Mouse (Mus musculus): ENCODE results near the gene Olfr1423. TPM values are rescaled to one million over a fixed set of nuclear protein-coding genes. Genes with fewer than 3 reads are reported as not detected.

Olfr1423 gene
- polyA plus RNA-seq, 1 experiment from 2014 or later, result 0.01 TPM

- Histone ChIP-seq H3K9me3 (replicated peaks) (no peaks in the 10 kb centered on the region), H3K4me2 (peak overlapping the region; percentile 94), H3K27me3 (no peaks in the 10 kb centered on the region), H3K27ac (replicated peaks) (no peak overlapping the region), H3K9ac (no peak overlapping the region), H3K4me3 (replicated peaks) (peak overlapping the region; percentile 68), H3K4me1 (replicated peaks) (peaks cover 33% of the 10 kb centered on the region), H3K36me3 (replicated peaks) (no peaks in the 10 kb centered on the region)
- no peak for ATAC-seq (ENCODE audit: insufficient read depth)
- WGBS (ENCODE audit: insufficient replicate concordance), result under 1% methylated on average over 12 of the region's 12 CpGs
These were observed 27.9 kb downstream of the Olfr1423 start for GRCm38 (mm10) chr19:12013228-12013627.

- WGBS (ENCODE audit: insufficient replicate concordance), result 1% methylated on average over 10 of the region's 10 CpGs
These were observed 28.5 kb downstream of the Olfr1423 start for GRCm38 (mm10) chr19:12012615-12013014.

GRCm38 (mm10) chr19:12011560-12012556 lies 29.3 kb downstream of the Olfr1423 start:
- peak overlapping the region; percentile 68 for H3K4me3 ChIP-seq (replicated peaks)
- no peaks in the 10 kb centered on the region for H3K9me3 ChIP-seq (replicated peaks)
- peak; percentile 74 for ATAC-seq (ENCODE audit: insufficient read depth)
- H3K27ac ChIP-seq (replicated peaks), result peak overlapping the region; percentile 78
- peak overlapping the region; percentile 94 for H3K4me2 ChIP-seq
- H3K36me3 ChIP-seq (replicated peaks), result no peaks in the 10 kb centered on the region
- peaks cover 47% of the 10 kb centered on the region for H3K4me1 ChIP-seq (replicated peaks)
- WGBS (ENCODE audit: insufficient replicate concordance), result under 1% methylated on average over 49 of the region's 49 CpGs
- H3K9ac ChIP-seq, result peak overlapping the region; percentile 38
- no peaks in the 10 kb centered on the region for H3K27me3 ChIP-seq

More at GRCm38 (mm10) chr19:12012615-12013014, 28.5 kb downstream of the Olfr1423 start:
- Histone ChIP-seq H3K4me2 (peak overlapping the region; percentile 94), H3K4me3 (replicated peaks) (peak overlapping the region; percentile 68), H3K9ac (no peak overlapping the region; the same call in 1 of the 2 replicates), H3K27ac (replicated peaks) (no peak overlapping the region), H3K4me1 (replicated peaks) (peaks cover 39% of the 10 kb centered on the region), H3K9me3 (replicated peaks) (no peaks in the 10 kb centered on the region), H3K36me3 (replicated peaks) (no peaks in the 10 kb centered on the region), H3K27me3 (no peaks in the 10 kb centered on the region)
- ATAC-seq (ENCODE audit: insufficient read depth), result no peak

- WGBS (ENCODE audit: insufficient replicate concordance), result under 1% methylated on average over 26 of the region's 26 CpGs
- no peaks in the 10 kb centered on the region for H3K27me3 ChIP-seq
- peak; percentile 42 for ATAC-seq (ENCODE audit: insufficient read depth)
- H3K9me3 ChIP-seq (replicated peaks), result no peaks in the 10 kb centered on the region
- H3K36me3 ChIP-seq (replicated peaks), result no peaks in the 10 kb centered on the region
- peak overlapping the region; percentile 68 for H3K4me3 ChIP-seq (replicated peaks)
- H3K4me1 ChIP-seq (replicated peaks), result peaks cover 55% of the 10 kb centered on the region
- H3K27ac ChIP-seq (replicated peaks), result peak overlapping the region; percentile 84
- peak overlapping the region; percentile 94 for H3K4me2 ChIP-seq
- H3K9ac ChIP-seq, result peak overlapping the region; percentile 66
These were observed 30.1 kb downstream of the Olfr1423 start for GRCm38 (mm10) chr19:12010916-12011559.

- peak; percentile 20 for ATAC-seq (ENCODE audit: insufficient read depth)
- Histone ChIP-seq H3K4me2 (peak overlapping the region; percentile 94), H3K36me3 (replicated peaks) (no peaks in the 10 kb centered on the region), H3K9ac (peak overlapping the region; percentile 66), H3K4me3 (replicated peaks) (peak overlapping the region; percentile 68), H3K27me3 (no peaks in the 10 kb centered on the region), H3K4me1 (replicated peaks) (peaks cover 55% of the 10 kb centered on the region), H3K27ac (replicated peaks) (peak overlapping the region; percentile 84), H3K9me3 (replicated peaks) (no peaks in the 10 kb centered on the region)
- WGBS (ENCODE audit: insufficient replicate concordance), result 0% methylated on average over 24 of the region's 24 CpGs
These were observed 30.8 kb downstream of the Olfr1423 start for GRCm38 (mm10) chr19:12010281-12010771.

- Histone ChIP-seq H3K27me3 (no peaks in the 10 kb centered on the region), H3K4me3 (replicated peaks) (peak overlapping the region; percentile 79), H3K27ac (replicated peaks) (peak overlapping the region; percentile 84), H3K36me3 (replicated peaks) (no peaks in the 10 kb centered on the region), H3K4me1 (replicated peaks) (peaks cover 61% of the 10 kb centered on the region), H3K9me3 (replicated peaks) (no peaks in the 10 kb centered on the region), H3K9ac (peak overlapping the region; percentile 66), H3K4me2 (peak overlapping the region; percentile 94)
- peak; percentile 17; the same call in 1 of the 2 replicates for ATAC-seq (ENCODE audit: insufficient read depth)
- WGBS (ENCODE audit: insufficient replicate concordance), result under 1% methylated on average over 24 of the region's 24 CpGs
These were observed 31.4 kb downstream of the Olfr1423 start for GRCm38 (mm10) chr19:12009501-12010280.

GRCm38 (mm10) chr19:12008410-12009380 lies 32.4 kb downstream of the Olfr1423 start:
- H3K9ac ChIP-seq, result peak overlapping the region; percentile 42; the same call in 1 of the 2 replicates
- peak overlapping the region; percentile 72 for H3K27ac ChIP-seq (replicated peaks)
- H3K4me3 ChIP-seq (replicated peaks), result peak overlapping the region; percentile 79
- H3K36me3 ChIP-seq (replicated peaks), result no peaks in the 10 kb centered on the region
- H3K9me3 ChIP-seq (replicated peaks), result no peaks in the 10 kb centered on the region
- 14% methylated on average over 17 of the region's 17 CpGs for WGBS (ENCODE audit: insufficient replicate concordance)
- no peak for ATAC-seq (ENCODE audit: insufficient read depth)
- peak overlapping the region; percentile 90 for H3K4me2 ChIP-seq
- H3K4me1 ChIP-seq (replicated peaks), result peaks cover 69% of the 10 kb centered on the region
- H3K27me3 ChIP-seq, result no peaks in the 10 kb centered on the region

- H3K27me3 ChIP-seq, result no peaks in the 10 kb centered on the region
- no peak for ATAC-seq (ENCODE audit: insufficient read depth)
- H3K4me2 ChIP-seq, result peak overlapping the region; percentile 90
- peak overlapping the region; percentile 79 for H3K4me3 ChIP-seq (replicated peaks)
- H3K4me1 ChIP-seq (replicated peaks), result peaks cover 74% of the 10 kb centered on the region
- H3K36me3 ChIP-seq (replicated peaks), result no peaks in the 10 kb centered on the region
- peak overlapping the region; percentile 72 for H3K9ac ChIP-seq
- H3K9me3 ChIP-seq (replicated peaks), result no peaks in the 10 kb centered on the region
- WGBS (ENCODE audit: insufficient replicate concordance), result 9% methylated on average over 17 of the region's 17 CpGs
- peak overlapping the region; percentile 85 for H3K27ac ChIP-seq (replicated peaks)
These were observed 33.8 kb downstream of the Olfr1423 start for GRCm38 (mm10) chr19:12007105-12007931.

GRCm38 (mm10) chr19:12006361-12006947 lies 34.7 kb downstream of the Olfr1423 start:
- Histone ChIP-seq H3K27me3 (no peaks in the 10 kb centered on the region), H3K27ac (replicated peaks) (peak overlapping the region; percentile 85), H3K9ac (peak overlapping the region; percentile 72), H3K9me3 (replicated peaks) (no peaks in the 10 kb centered on the region), H3K4me2 (peak overlapping the region; percentile 90), H3K4me3 (replicated peaks) (peak overlapping the region; percentile 79), H3K36me3 (replicated peaks) (no peaks in the 10 kb centered on the region), H3K4me1 (replicated peaks) (peaks cover 72% of the 10 kb centered on the region)
- WGBS (ENCODE audit: insufficient replicate concordance), result 1% methylated on average over 17 of the region's 17 CpGs
- no peak for ATAC-seq (ENCODE audit: insufficient read depth)
